Mouse (Mus musculus): ENCODE results near the gene Akap6. TPM values are rescaled to one million over a fixed set of nuclear protein-coding genes. Genes with fewer than 3 reads are reported as not detected.
"Not testable (repeated sequence)": the region's sequence is repeated elsewhere in the genome, so short reads cannot be mapped to it uniquely, and the experiment has no call there.

The Akap6 gene
- polyA plus RNA-seq, 1 experiment from 2014 or later, result 24.4 TPM

GRCm38 (mm10) chr12:52726434-52727231, 27.4 kb downstream of the Akap6 start:
- H3K4me2 ChIP-seq (ENCODE audit: low read depth), result no peak overlapping the region
- no peak overlapping the region for H3K9ac ChIP-seq (ENCODE audit: low read length)
- no peaks in the 10 kb centered on the region for H3K9me3 ChIP-seq (ENCODE audit: control insufficient read depth, low read length)
- H3K27me3 ChIP-seq (ENCODE audit: control insufficient read depth, insufficient read depth, low read length), result no peaks in the 10 kb centered on the region
- H3K4me3 ChIP-seq (ENCODE audit: low read depth, low read length), result no peak overlapping the region
- ATAC-seq (ENCODE audit: insufficient read depth, low FRiP score, low TSS enrichment) (no peak), DNase-seq (ENCODE audit: low spot score) (no peak)
- H3K4me1 ChIP-seq (ENCODE audit: control insufficient read depth, insufficient read depth, low read length), result no peaks in the 10 kb centered on the region
- no peak overlapping the region for H3K27ac ChIP-seq (ENCODE audit: low read depth, low read length)
- WGBS, result 68% methylated on average over 10 of the region's 10 CpGs
- H3K36me3 ChIP-seq (ENCODE audit: control insufficient read depth, insufficient read depth, low read length), result no peaks in the 10 kb centered on the region

GRCm38 (mm10) chr12:52729396-52729795, 30.2 kb downstream of the Akap6 start:
- DNase-seq (ENCODE audit: low spot score) (no peak), ATAC-seq (ENCODE audit: insufficient read depth, low FRiP score, low TSS enrichment) (no peak)
- no peaks in the 10 kb centered on the region for H3K9me3 ChIP-seq (ENCODE audit: control insufficient read depth, low read length)
- H3K4me2 ChIP-seq (ENCODE audit: low read depth), result no peak overlapping the region
- H3K4me1 ChIP-seq (ENCODE audit: control insufficient read depth, insufficient read depth, low read length), result no peaks in the 10 kb centered on the region
- H3K9ac ChIP-seq (ENCODE audit: low read length), result no peak overlapping the region
- no peaks in the 10 kb centered on the region for H3K36me3 ChIP-seq (ENCODE audit: control insufficient read depth, insufficient read depth, low read length)
- 85% methylated on average over 6 of the region's 6 CpGs for WGBS
- H3K27ac ChIP-seq (ENCODE audit: low read depth, low read length), result no peak overlapping the region
- no peak overlapping the region for H3K4me3 ChIP-seq (ENCODE audit: low read depth, low read length)
- no peaks in the 10 kb centered on the region for H3K27me3 ChIP-seq (ENCODE audit: control insufficient read depth, insufficient read depth, low read length)

- H3K4me1 ChIP-seq (ENCODE audit: control insufficient read depth, insufficient read depth, low read length); DNase-seq (ENCODE audit: low spot score); H3K9me3 ChIP-seq (ENCODE audit: control insufficient read depth, low read length); H3K9ac ChIP-seq (ENCODE audit: low read length); H3K36me3 ChIP-seq (ENCODE audit: control insufficient read depth, insufficient read depth, low read length); H3K27ac ChIP-seq (ENCODE audit: low read depth, low read length); H3K27me3 ChIP-seq (ENCODE audit: control insufficient read depth, insufficient read depth, low read length); H3K4me3 ChIP-seq (ENCODE audit: low read depth, low read length); H3K4me2 ChIP-seq (ENCODE audit: low read depth); ATAC-seq (ENCODE audit: insufficient read depth, low FRiP score, low TSS enrichment): not testable (repeated sequence)
- 99% methylated on average over 6 of the region's 11 CpGs for WGBS
These were observed 36.0 kb downstream of the Akap6 start for GRCm38 (mm10) chr12:52735161-52735560.

- H3K27me3 ChIP-seq (ENCODE audit: control insufficient read depth, insufficient read depth, low read length), result no peaks in the 10 kb centered on the region
- 91% methylated on average over 1 of the region's 1 CpGs for WGBS
- no peak overlapping the region for H3K9ac ChIP-seq (ENCODE audit: low read length)
- ATAC-seq (ENCODE audit: insufficient read depth, low FRiP score, low TSS enrichment) (no peak), DNase-seq (ENCODE audit: low spot score) (no peak)
- no peak overlapping the region for H3K4me3 ChIP-seq (ENCODE audit: low read depth, low read length)
- no peak overlapping the region for H3K4me2 ChIP-seq (ENCODE audit: low read depth)
- no peaks in the 10 kb centered on the region for H3K36me3 ChIP-seq (ENCODE audit: control insufficient read depth, insufficient read depth, low read length)
- no peaks in the 10 kb centered on the region for H3K9me3 ChIP-seq (ENCODE audit: control insufficient read depth, low read length)
- no peak overlapping the region for H3K27ac ChIP-seq (ENCODE audit: low read depth, low read length)
- no peaks in the 10 kb centered on the region for H3K4me1 ChIP-seq (ENCODE audit: control insufficient read depth, insufficient read depth, low read length)
These were observed 38.0 kb downstream of the Akap6 start for GRCm38 (mm10) chr12:52737151-52737550.

- no peak overlapping the region for H3K27ac ChIP-seq (ENCODE audit: low read depth, low read length)
- no peak overlapping the region for H3K4me3 ChIP-seq (ENCODE audit: low read depth, low read length)
- DNase-seq (ENCODE audit: low spot score) (no peak), ATAC-seq (ENCODE audit: insufficient read depth, low FRiP score, low TSS enrichment) (no peak)
- H3K9ac ChIP-seq (ENCODE audit: low read length), result no peak overlapping the region
- no peaks in the 10 kb centered on the region for H3K4me1 ChIP-seq (ENCODE audit: control insufficient read depth, insufficient read depth, low read length)
- WGBS, result 77% methylated on average over 3 of the region's 3 CpGs
- no peak overlapping the region for H3K4me2 ChIP-seq (ENCODE audit: low read depth)
- no peaks in the 10 kb centered on the region for H3K36me3 ChIP-seq (ENCODE audit: control insufficient read depth, insufficient read depth, low read length)
- H3K27me3 ChIP-seq (ENCODE audit: control insufficient read depth, insufficient read depth, low read length), result no peaks in the 10 kb centered on the region
- no peaks in the 10 kb centered on the region for H3K9me3 ChIP-seq (ENCODE audit: control insufficient read depth, low read length)
These were observed 40.1 kb downstream of the Akap6 start for GRCm38 (mm10) chr12:52739326-52739725.

- no peak overlapping the region for H3K9ac ChIP-seq (ENCODE audit: low read length)
- WGBS, result 86% methylated on average over 5 of the region's 5 CpGs
- DNase-seq (ENCODE audit: low spot score) (no peak), ATAC-seq (ENCODE audit: insufficient read depth, low FRiP score, low TSS enrichment) (no peak)
- no peak overlapping the region for H3K27ac ChIP-seq (ENCODE audit: low read depth, low read length)
- no peak overlapping the region for H3K4me3 ChIP-seq (ENCODE audit: low read depth, low read length)
- H3K4me2 ChIP-seq (ENCODE audit: low read depth), result no peak overlapping the region
- no peaks in the 10 kb centered on the region for H3K4me1 ChIP-seq (ENCODE audit: control insufficient read depth, insufficient read depth, low read length)
- H3K9me3 ChIP-seq (ENCODE audit: control insufficient read depth, low read length), result no peaks in the 10 kb centered on the region
- H3K27me3 ChIP-seq (ENCODE audit: control insufficient read depth, insufficient read depth, low read length), result no peaks in the 10 kb centered on the region
- no peaks in the 10 kb centered on the region for H3K36me3 ChIP-seq (ENCODE audit: control insufficient read depth, insufficient read depth, low read length)
These were observed 42.6 kb downstream of the Akap6 start for GRCm38 (mm10) chr12:52741801-52742200.

GRCm38 (mm10) chr12:52750006-52750405, 50.8 kb downstream of the Akap6 start:
- no peaks in the 10 kb centered on the region for H3K4me1 ChIP-seq (ENCODE audit: control insufficient read depth, insufficient read depth, low read length)
- no peak overlapping the region for H3K4me2 ChIP-seq (ENCODE audit: low read depth)
- 63% methylated on average over 12 of the region's 12 CpGs for WGBS
- no peak for ATAC-seq (ENCODE audit: insufficient read depth, low FRiP score, low TSS enrichment)
- H3K36me3 ChIP-seq (ENCODE audit: control insufficient read depth, insufficient read depth, low read length), result no peaks in the 10 kb centered on the region
- no peak overlapping the region for H3K27ac ChIP-seq (ENCODE audit: low read depth, low read length)
- no peak overlapping the region for H3K9ac ChIP-seq (ENCODE audit: low read length)
- no peaks in the 10 kb centered on the region for H3K27me3 ChIP-seq (ENCODE audit: control insufficient read depth, insufficient read depth, low read length)
- no peak overlapping the region for H3K4me3 ChIP-seq (ENCODE audit: low read depth, low read length)
- H3K9me3 ChIP-seq (ENCODE audit: control insufficient read depth, low read length), result no peaks in the 10 kb centered on the region
- no peak for DNase-seq (ENCODE audit: low spot score)

- no peaks in the 10 kb centered on the region for H3K36me3 ChIP-seq (ENCODE audit: control insufficient read depth, insufficient read depth, low read length)
- DNase-seq (ENCODE audit: low spot score) (no peak), ATAC-seq (ENCODE audit: insufficient read depth, low FRiP score, low TSS enrichment) (no peak)
- H3K4me1 ChIP-seq (ENCODE audit: control insufficient read depth, insufficient read depth, low read length), result no peaks in the 10 kb centered on the region
- no peaks in the 10 kb centered on the region for H3K27me3 ChIP-seq (ENCODE audit: control insufficient read depth, insufficient read depth, low read length)
- H3K27ac ChIP-seq (ENCODE audit: low read depth, low read length), result no peak overlapping the region
- H3K9me3 ChIP-seq (ENCODE audit: control insufficient read depth, low read length), result no peaks in the 10 kb centered on the region
- H3K4me3 ChIP-seq (ENCODE audit: low read depth, low read length), result no peak overlapping the region
- H3K9ac ChIP-seq (ENCODE audit: low read length), result no peak overlapping the region
- no peak overlapping the region for H3K4me2 ChIP-seq (ENCODE audit: low read depth)
- WGBS, result 90% methylated on average over 2 of the region's 2 CpGs
These were observed 56.5 kb downstream of the Akap6 start for GRCm38 (mm10) chr12:52755649-52756048.

- DNase-seq (ENCODE audit: low spot score) (no peak), ATAC-seq (ENCODE audit: insufficient read depth, low FRiP score, low TSS enrichment) (no peak)
- no peak overlapping the region for H3K4me2 ChIP-seq (ENCODE audit: low read depth)
- H3K36me3 ChIP-seq (ENCODE audit: control insufficient read depth, insufficient read depth, low read length), result no peaks in the 10 kb centered on the region
- no peaks in the 10 kb centered on the region for H3K27me3 ChIP-seq (ENCODE audit: control insufficient read depth, insufficient read depth, low read length)
- H3K9me3 ChIP-seq (ENCODE audit: control insufficient read depth, low read length), result no peaks in the 10 kb centered on the region
- H3K9ac ChIP-seq (ENCODE audit: low read length), result no peak overlapping the region
- no peak overlapping the region for H3K27ac ChIP-seq (ENCODE audit: low read depth, low read length)
- H3K4me1 ChIP-seq (ENCODE audit: control insufficient read depth, insufficient read depth, low read length), result no peaks in the 10 kb centered on the region
- H3K4me3 ChIP-seq (ENCODE audit: low read depth, low read length), result no peak overlapping the region
- 29% methylated on average over 4 of the region's 4 CpGs for WGBS
These were observed 58.7 kb downstream of the Akap6 start for GRCm38 (mm10) chr12:52757881-52758280.
